Mouse (Mus musculus): ENCODE data around the gene Rlbp1. TPM values are rescaled to one million over a fixed set of nuclear protein-coding genes. Genes with fewer than 3 reads are reported as not detected.

The Rlbp1 gene
- total RNA-seq, 2 experiments from 2014 or later, result 19.0 to 23.8 TPM

GRCm38 (mm10) chr7:79345902-79346301, 40.9 kb downstream of the Rlbp1 start:
- intact Hi-C loops (cut with DNase I), result loop anchor here (5.0 kb wide), 1 partner anchor 34 kb away; no protein-coding TSS in a partner anchor
- DNase-seq (ENCODE audit: low spot score in 2 of 2), result no peak

- peak in 1 of 2 experiments; percentile 75 for DNase-seq (ENCODE audit: low spot score in 2 of 2)
- intact Hi-C loops (cut with DNase I), result no loop called here
Measured at GRCm38 (mm10) chr7:79336362-79336910, 50.4 kb downstream of the Rlbp1 start.

DNA sequence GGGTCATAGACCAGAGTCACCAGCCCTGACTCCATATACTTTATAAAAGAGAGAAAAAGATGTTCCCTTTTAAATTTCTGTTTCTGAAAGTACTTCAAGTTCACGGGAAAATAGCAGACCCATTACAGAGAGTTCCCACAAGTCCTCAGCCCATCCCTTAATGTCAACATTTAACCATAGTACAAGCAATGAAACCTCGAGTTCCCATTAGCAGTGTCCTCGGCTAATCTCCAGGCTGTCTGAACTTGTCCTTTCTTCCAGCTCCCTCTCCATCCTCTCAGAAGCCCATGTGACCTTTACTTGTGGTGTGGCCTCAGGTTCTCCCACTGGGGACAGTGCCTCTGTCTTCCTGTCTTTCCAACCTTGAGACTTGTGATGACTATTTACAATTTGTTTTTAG, 53.4 kb downstream of the Rlbp1 start:
- no peak for DNase-seq (ENCODE audit: low spot score in 2 of 2)
- intact Hi-C loops (cut with DNase I), result no loop called here

DNA sequence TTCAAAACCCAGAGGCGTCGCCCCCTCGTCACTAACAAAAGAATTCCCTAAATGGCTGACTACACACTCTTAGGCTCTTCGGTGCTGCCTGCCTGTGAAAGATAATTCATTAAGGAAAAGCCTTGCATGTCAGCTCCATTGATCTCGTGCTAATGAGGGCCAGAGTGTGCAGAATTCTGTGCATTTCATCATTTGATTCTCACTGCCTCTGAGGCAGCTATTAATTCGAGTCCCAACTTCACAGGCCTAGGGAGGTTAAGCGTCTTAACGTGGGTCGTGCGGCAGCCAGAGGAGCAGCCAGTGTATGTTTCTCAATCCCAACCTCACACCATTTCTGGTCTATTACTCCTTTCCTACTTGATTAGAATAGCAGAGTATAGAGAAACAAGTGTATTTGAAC, 55.7 kb downstream of the Rlbp1 start:
- no peak for DNase-seq (ENCODE audit: low spot score in 2 of 2)
- intact Hi-C loops (cut with DNase I), result no loop called here

DNA sequence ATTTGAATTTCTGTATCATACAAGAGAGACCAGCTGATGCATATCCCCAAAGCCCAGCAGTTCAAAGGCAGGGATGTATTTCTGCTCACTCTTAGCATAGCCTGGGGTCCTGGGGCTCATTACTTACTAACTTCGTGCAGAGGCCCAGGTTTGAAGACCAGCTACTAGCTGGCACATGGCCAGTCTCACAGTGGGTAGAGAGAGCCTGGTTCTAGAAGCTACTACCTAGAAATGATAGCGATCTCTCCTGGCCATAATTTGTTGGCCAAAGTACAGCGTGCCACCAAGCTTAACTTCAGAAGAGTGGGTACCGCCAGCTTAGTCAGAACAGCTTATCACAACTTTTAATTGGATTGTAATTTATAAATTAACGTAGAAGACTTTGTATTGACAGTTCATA, 58.1 kb downstream of the Rlbp1 start:
- no peak for DNase-seq (ENCODE audit: low spot score in 2 of 2)
- intact Hi-C loops (cut with DNase I), result no loop called here

Other genes with a start within 250 kb of the Rlbp1 start
- 100 to 1,000 TPM; 185 to 203 TPM for gene Mfge8, start 238.0 kb downstream of the Rlbp1 start, total RNA-seq (2021)
- gene Abhd2, start 113.8 kb downstream of the Rlbp1 start, total RNA-seq (2021), result 100 to 1,000 TPM; 107 to 115 TPM
- gene Fanci, start 4.9 kb upstream of the Rlbp1 start, total RNA-seq (2021), result under 1 TPM; 0.42 to 0.50 TPM
- 10 to 100 TPM; 77.8 to 97.5 TPM for gene Polg, start 79.3 kb upstream of the Rlbp1 start, total RNA-seq (2021)
- 1 to 10 TPM in 1 of 2 experiments, under 1 TPM in 1; 0.82 to 1.4 TPM for gene Rhcg, start 230.6 kb upstream of the Rlbp1 start, total RNA-seq (2021)

Data from left cerebral cortex, postnatal 36 days (tissue).